In the genomic region with DNA sequence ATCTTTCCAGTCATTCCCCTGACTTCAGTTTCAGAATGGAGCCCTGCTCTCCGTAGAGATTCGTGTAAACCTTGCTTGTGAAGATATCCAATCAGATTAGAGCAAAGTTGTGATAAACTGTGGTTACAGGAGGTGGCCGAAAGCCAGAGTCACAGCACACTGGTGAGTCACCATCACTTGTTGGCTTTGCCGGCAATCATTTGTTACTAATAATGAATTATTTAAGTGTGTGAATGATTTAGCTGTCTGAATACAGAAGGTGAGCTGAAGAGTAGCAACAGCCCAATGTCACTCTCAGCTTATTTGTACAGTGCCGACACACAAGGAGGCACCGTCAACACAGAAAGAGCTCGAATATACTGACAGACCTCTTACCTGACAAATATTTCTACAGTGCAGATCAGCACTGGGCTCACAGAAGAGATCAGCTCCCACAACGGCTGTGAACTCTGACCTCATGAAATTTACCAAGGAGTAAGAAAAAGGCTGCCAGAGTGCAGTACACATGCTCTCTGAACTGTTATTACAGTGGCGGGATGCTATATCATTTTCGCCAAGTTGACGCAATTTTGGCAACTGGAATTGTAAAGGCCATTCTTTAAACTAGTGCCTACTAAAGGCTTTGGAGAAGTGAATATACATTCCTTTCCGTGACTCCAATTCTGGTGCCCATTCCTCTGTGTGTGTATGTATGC, we compare ENCODE assay signal across 16 mouse cellular contexts. TPM values are rescaled to one million over a fixed set of nuclear protein-coding genes. Genes with fewer than 3 reads are reported as not detected.
DNase-seq lines count a peak whose midpoint lies in the region; ATAC-seq and TF ChIP-seq lines count a peak whose summit lies in the region.
"Had no signal": no experiment of that assay in that cellular context is flagged by ENCODE, and none has a peak within 500 bp of the region (broad histone marks: within the 10 kb centered on the region; RNA-seq: fewer than 3 reads in every experiment).

No protein-coding gene starts in this region.

- TF ChIP-seq POLR2A in MEL (IDR thresholded peaks at IDR 0.05; ENCODE audit: control insufficient read depth in 1 of 2, insufficient read depth in 1 of 2, low read depth in 1 of 2, low read length in 2 of 2, poor library complexity in 1 of 2) = no peak

- TF ChIP-seq CTCF in heart, postnatal 0 days (IDR thresholded peaks at IDR 0.05; ENCODE audit: low read depth) = no peak
- no peak for TF ChIP-seq CTCF in MEL (IDR thresholded peaks at IDR 0.05 in 2 of 3, conservative IDR thresholded peaks at IDR 0.05 in 1 of 3; ENCODE audit: control insufficient read depth in 1 of 3, insufficient read depth in 1 of 3, low read depth in 2 of 3, low read length in 3 of 3, poor library complexity in 1 of 3, severe bottlenecking in 1 of 3)

- peaks cover 13% of the 10 kb centered on the region for H3K4me1 ChIP-seq in heart, postnatal 0 days (ENCODE audit: control insufficient read depth, insufficient read depth)
- H3K4me1 ChIP-seq in MEL (ENCODE audit: control insufficient read depth in 1 of 2, insufficient read depth in 2 of 2, low read length in 2 of 2) = no peaks in the 10 kb centered on the region
- peaks cover 3% of the 10 kb centered on the region; the same call in 1 of the 2 replicates for H3K4me1 ChIP-seq in intestine, embryonic 16.5 days (ENCODE audit: control insufficient read depth, insufficient read depth, low read length)
- H3K4me1 ChIP-seq in forebrain, embryonic 10.5 days = no peaks in the 10 kb centered on the region
- H3K4me1 ChIP-seq: limb, embryonic 10.5 days; neural tube, embryonic 13.5 days had no signal

- ATAC-seq in heart, postnatal 0 days (ENCODE audit: insufficient read depth, low read depth) = 0 out of 2 replicates have a peak, but pooled peaks have one; percentile 24
- ATAC-seq in intestine, embryonic 16.5 days = peak; percentile 83
- ATAC-seq: forebrain, embryonic 16.5 days had no signal

- no peak overlapping the region for H3K9ac ChIP-seq in heart, postnatal 0 days (replicated peaks; ENCODE audit: low read depth, low read length)
- H3K9ac ChIP-seq in MEL (ENCODE audit: control insufficient read depth, low read depth, low read length, poor library complexity, severe bottlenecking) = no peak overlapping the region
- H3K9ac ChIP-seq in intestine, embryonic 16.5 days (ENCODE audit: low read depth, low read length) = no peak overlapping the region
- H3K9ac ChIP-seq: embryonic facial prominence, embryonic 15.5 days; lung, embryonic 15.5 days; neural tube, embryonic 13.5 days had no signal

- H3K4me3 ChIP-seq in heart, postnatal 0 days (ENCODE audit: low read depth, low read length) = no peak overlapping the region
- no peak overlapping the region for H3K4me3 ChIP-seq in MEL (ENCODE audit: control insufficient read depth in 1 of 2, insufficient read depth in 1 of 2, low read depth in 2 of 2, low read length in 2 of 2)
- H3K4me3 ChIP-seq in intestine, embryonic 16.5 days (ENCODE audit: low read length) = no peak overlapping the region; the same call in 1 of the 2 replicates
- H3K4me3 ChIP-seq in forebrain, embryonic 10.5 days = no peak overlapping the region
- H3K4me3 ChIP-seq: embryonic facial prominence, embryonic 15.5 days; limb, embryonic 10.5 days; lung, embryonic 15.5 days; neural tube, embryonic 13.5 days had no signal

- H3K79me2 ChIP-seq in MEL (ENCODE audit: control insufficient read depth, insufficient read depth, low read length, poor library complexity) = no peaks in the 10 kb centered on the region

- no peak for TF ChIP-seq RAD21 in MEL (IDR thresholded peaks at IDR 0.05; ENCODE audit: low read depth, low read length)

- H3K27ac ChIP-seq in heart, postnatal 0 days (ENCODE audit: low read depth) = no peak overlapping the region
- no peak overlapping the region for H3K27ac ChIP-seq in MEL (ENCODE audit: control insufficient read depth, low read depth, low read length)
- peak overlapping the region; percentile 48; the same call in 1 of the 2 replicates for H3K27ac ChIP-seq in intestine, embryonic 16.5 days (ENCODE audit: low read length)
- no peak overlapping the region for H3K27ac ChIP-seq in forebrain, embryonic 10.5 days
- H3K27ac ChIP-seq: embryonic facial prominence, embryonic 15.5 days; limb, embryonic 10.5 days; lung, embryonic 15.5 days; neural tube, embryonic 13.5 days had no signal

- no peaks in the 10 kb centered on the region for H3K27me3 ChIP-seq in heart, postnatal 0 days (ENCODE audit: control insufficient read depth, insufficient read depth, low read length)
- peaks cover 4 to 8% of the 10 kb centered on the region in 2 experiments for H3K27me3 ChIP-seq in MEL (ENCODE audit: control insufficient read depth in 1 of 2, insufficient read depth in 2 of 2, low read length in 2 of 2)
- H3K27me3 ChIP-seq in intestine, embryonic 16.5 days (replicated peaks; ENCODE audit: control insufficient read depth, insufficient read depth, low read length) = no peaks in the 10 kb centered on the region
- H3K27me3 ChIP-seq in forebrain, embryonic 10.5 days (ENCODE audit: poor library complexity, severe bottlenecking) = no peaks in the 10 kb centered on the region
- H3K27me3 ChIP-seq: embryonic facial prominence, embryonic 15.5 days; lung, embryonic 15.5 days; neural tube, embryonic 13.5 days had no signal

- no peak overlapping the region for H3K4me2 ChIP-seq in heart, postnatal 0 days (ENCODE audit: low read depth, low read length)
- peak overlapping the region; percentile 37; the same call in 1 of the 2 replicates for H3K4me2 ChIP-seq in intestine, embryonic 16.5 days (ENCODE audit: low read depth, low read length)
- H3K4me2 ChIP-seq: embryonic facial prominence, embryonic 15.5 days; lung, embryonic 15.5 days; neural tube, embryonic 13.5 days had no signal

- H3K36me3 ChIP-seq in heart, postnatal 0 days (replicated peaks; ENCODE audit: control insufficient read depth, insufficient read depth, low read length) = no peaks in the 10 kb centered on the region
- H3K36me3 ChIP-seq in MEL (ENCODE audit: control insufficient read depth in 1 of 2, insufficient read depth in 2 of 2, low read length in 2 of 2) = no peaks in the 10 kb centered on the region
- no peaks in the 10 kb centered on the region for H3K36me3 ChIP-seq in intestine, embryonic 16.5 days (ENCODE audit: control insufficient read depth, insufficient read depth, low read length)
- H3K36me3 ChIP-seq in forebrain, embryonic 10.5 days (replicated peaks) = no peaks in the 10 kb centered on the region
- H3K36me3 ChIP-seq: embryonic facial prominence, embryonic 15.5 days; limb, embryonic 10.5 days; lung, embryonic 15.5 days; neural tube, embryonic 13.5 days had no signal

- DNase-seq in heart, postnatal 0 days (ENCODE audit: low spot score) = no peak
- DNase-seq in heart, adult 9 months (ENCODE audit: low spot score in 2 of 2) = no peak
- DNase-seq in 3T3-L1 (ENCODE audit: low read depth, low spot score) = peak; percentile 65
- DNase-seq in MEL (ENCODE audit: low read depth, low spot score) = peak; percentile 44
- DNase-seq in forebrain, embryonic 10.5 days (ENCODE audit: extremely low spot score, low spot score) = no peak
- DNase-seq in cerebellum, adult 11 months = no peak
- DNase-seq: gastrocnemius, postnatal 14 days; heart, postnatal 10 days; retina, postnatal 1 day; thymus, adult 18-20 months had no signal

- TF ChIP-seq EP300 in heart, postnatal 0 days (IDR thresholded peaks at IDR 0.05; ENCODE audit: low read depth) = no peak
- TF ChIP-seq EP300 in MEL (IDR thresholded peaks at IDR 0.05; ENCODE audit: low read depth in 1 of 2, low read length in 2 of 2) = no peak

- H3K9me3 ChIP-seq in heart, postnatal 0 days (replicated peaks; ENCODE audit: control insufficient read depth, low read length) = no peaks in the 10 kb centered on the region; the same call in 1 of the 2 replicates
- no peaks in the 10 kb centered on the region for H3K9me3 ChIP-seq in MEL (replicated peaks; ENCODE audit: insufficient read depth, low read length)
- 0 out of 2 replicates have a peak, but pooled peaks cover 4% of the 10 kb centered on the region for H3K9me3 ChIP-seq in intestine, embryonic 16.5 days (ENCODE audit: control insufficient read depth, low read length)
- H3K9me3 ChIP-seq in forebrain, embryonic 10.5 days = no peaks in the 10 kb centered on the region
- H3K9me3 ChIP-seq: embryonic facial prominence, embryonic 15.5 days; limb, embryonic 10.5 days; lung, embryonic 15.5 days; neural tube, embryonic 13.5 days had no signal

- 47% methylated on average over 12 of the region's 12 CpGs for WGBS in heart, postnatal 0 days
- 65% methylated on average over 12 of the region's 12 CpGs for WGBS in intestine, embryonic 16.5 days
- 90% methylated on average over 12 of the region's 12 CpGs for WGBS in forebrain, embryonic 10.5 days

TF ChIP-seq in MEL, 35 proteins besides CTCF, POLR2A, EP300 and RAD21 (continues in another document):
- 0 out of 2 replicates have a peak, but pooled peaks have one; percentile 15 for TF ChIP-seq GATA1 (IDR thresholded peaks at IDR 0.05; ENCODE audit: low read depth, low read length)
- TF ChIP-seq HCFC1 (IDR thresholded peaks at IDR 0.05; ENCODE audit: low read depth, low read length) = no peak
- no peak for TF ChIP-seq SIN3A (IDR thresholded peaks at IDR 0.05; ENCODE audit: low read length)
- no peak for TF ChIP-seq KAT2A (conservative IDR thresholded peaks at IDR 0.05; ENCODE audit: low read depth, low read length)
- TF ChIP-seq MAFK (IDR thresholded peaks at IDR 0.05; ENCODE audit: borderline replicate concordance, low read depth, low read length) = no peak
- TF ChIP-seq RCOR1 (IDR thresholded peaks at IDR 0.05; ENCODE audit: low read depth, low read length) = 0 out of 2 replicates have a peak, but pooled peaks have one; percentile 42
- TF ChIP-seq CHD2 (IDR thresholded peaks at IDR 0.05; ENCODE audit: low read length) = no peak

RNA-seq across cellular contexts. Expression of gene Gm45716, which starts 9.2 kb away (rescaled TPM):
- total RNA-seq in heart, postnatal 0 days (2014; rRNA removed; ENCODE audit: low replicate concordance) = 30.5 and 37.3 TPM in 2 replicates
- 133 TPM in 2 replicates for polyA plus RNA-seq in heart, postnatal 0 days (2015; fragmentation: Nextera tagmentation; extraction: Ambion mirVana)
- total RNA-seq in MEL (2012; rRNA removed) = 2.0 and 2.9 TPM in 2 replicates
- 1 to 10 TPM in 1 of 2 experiments, not detected in 1; 4.1 TPM for polyA plus RNA-seq in MEL (2012; ENCODE audit: insufficient read depth in 1 of 2, insufficient read length in 2 of 2, low read depth in 1 of 2, low replicate concordance in 2 of 2, missing spikeins in 1 of 2)
- polyA plus RNA-seq in intestine, embryonic 16.5 days (2015; fragmentation: Nextera tagmentation; extraction: Ambion mirVana) = 9.4 and 9.7 TPM in 2 replicates
- polyA plus RNA-seq in forebrain, embryonic 10.5 days (2016; fragmentation: Nextera tagmentation; extraction: Ambion mirVana) = 14.7 and 16.9 TPM in 2 replicates

RNA-seq across cellular contexts. Expression of gene Mmd, which starts 52.6 kb away (rescaled TPM):
- 58.7 and 78.1 TPM in 2 replicates for total RNA-seq in heart, postnatal 0 days (2014; rRNA removed; ENCODE audit: low replicate concordance)
- polyA plus RNA-seq in heart, postnatal 0 days (2015; fragmentation: Nextera tagmentation; extraction: Ambion mirVana) = 62.0 and 62.6 TPM in 2 replicates
- total RNA-seq in MEL (2012; rRNA removed) = 7.1 and 7.4 TPM in 2 replicates
- 10 to 100 TPM in 1 of 2 experiments, not detected in 1; 15.5 TPM for polyA plus RNA-seq in MEL (2012; ENCODE audit: insufficient read depth in 1 of 2, insufficient read length in 2 of 2, low read depth in 1 of 2, low replicate concordance in 2 of 2, missing spikeins in 1 of 2)
- 47.7 and 49.4 TPM in 2 replicates for polyA plus RNA-seq in intestine, embryonic 16.5 days (2015; fragmentation: Nextera tagmentation; extraction: Ambion mirVana)
- 40.3 and 41.2 TPM in 2 replicates for polyA plus RNA-seq in forebrain, embryonic 10.5 days (2016; fragmentation: Nextera tagmentation; extraction: Ambion mirVana)

Comparison
In these comparisons a context has a peak if more than half of its experiments do, and no peak if none do; other contexts are left out.
1. DNase-seq: peak in 3T3-L1 (single experiment) and MEL (single experiment); none in heart, postnatal 0 days (single experiment), heart, adult 9 months (0 of 2), forebrain, embryonic 10.5 days (single experiment) and cerebellum, adult 11 months (single experiment).